Mouse (Mus musculus) MEL (cell line): ENCODE data around the gene Ptafr.

Source experiments
- BHLHE40 ChIP-seq: IDR thresholded peaks from 2 replicates; pipeline ENCODE4 v1.6.1; 2012; ENCODE audit warnings: low read depth, mild to moderate bottlenecking, inconsistent platforms, low read length, improper control_type of control experiment, borderline replicate concordance
- CHD1 ChIP-seq: IDR thresholded peaks from 2 replicates; pipeline ENCODE4 v1.6.1; 2012; ENCODE audit warnings: low read depth, mild to moderate bottlenecking, inconsistent platforms, low read length, improper control_type of control experiment
- CTCF ChIP-seq, 3 experiments: IDR thresholded peaks in 2 of 3; conservative IDR thresholded peaks in 1 of 3; 2 replicates each; pipeline ENCODE4 v1.5.1; 2011 to 2012; ENCODE audit warnings: low read length in 3 of 3, low read depth in 2 of 3, mild to moderate bottlenecking in 2 of 3, improper control_type of control experiment in 1 of 3, inconsistent platforms in 1 of 3, mixed read lengths in 1 of 3, moderate library complexity in 1 of 3; ENCODE audit not compliant: control insufficient read depth in 1 of 3, insufficient read depth in 1 of 3, poor library complexity in 1 of 3, severe bottlenecking in 1 of 3
- EP300 ChIP-seq, 2 experiments: IDR thresholded peaks; 2 replicates each; pipeline ENCODE4 v1.6.1; 2011; ENCODE audit warnings: improper control_type of control experiment in 2 of 2, low read length in 2 of 2, low read depth in 1 of 2, mild to moderate bottlenecking in 1 of 2
- GABPA ChIP-seq: IDR thresholded peaks from 2 replicates; pipeline ENCODE4 v1.6.1; 2012; ENCODE audit warnings: low read depth, mild to moderate bottlenecking, inconsistent platforms, low read length, improper control_type of control experiment, moderate library complexity
- GATA1 ChIP-seq: IDR thresholded peaks from 2 replicates; pipeline ENCODE4 v1.6.1; 2011; ENCODE audit warnings: low read depth, low read length, improper control_type of control experiment
- POLR2A ChIP-seq, 2 experiments: IDR thresholded peaks; 2 replicates each; pipeline ENCODE4 v1.6.1; 2011 to 2012; ENCODE audit warnings: low read length in 2 of 2, mild to moderate bottlenecking in 2 of 2, control low read depth in 1 of 2, improper control_type of control experiment in 1 of 2, low read depth in 1 of 2, moderate library complexity in 1 of 2; ENCODE audit not compliant: control insufficient read depth in 1 of 2, insufficient read depth in 1 of 2, poor library complexity in 1 of 2
- TAL1 ChIP-seq: IDR thresholded peaks from 2 replicates; pipeline ENCODE4 v1.6.1; 2012; ENCODE audit warnings: mild to moderate bottlenecking, inconsistent platforms, low read length, moderate library complexity, mixed read lengths
- TBP ChIP-seq: IDR thresholded peaks from 2 replicates; pipeline ENCODE4 v1.8.0; 2011; ENCODE audit warnings: low read depth, low read length, improper control_type of control experiment
- TCF12 ChIP-seq: IDR thresholded peaks from 2 replicates; pipeline ENCODE4 v1.6.1; 2014; ENCODE audit warnings: low read depth, mild to moderate bottlenecking, inconsistent platforms, low read length, improper control_type of control experiment, moderate library complexity
- USF1 ChIP-seq: IDR thresholded peaks from 2 replicates; pipeline ENCODE4 v1.6.1; 2014; ENCODE audit warnings: low read depth, mild to moderate bottlenecking, inconsistent platforms, low read length, improper control_type of control experiment, moderate library complexity
- ZC3H11A ChIP-seq: IDR thresholded peaks from 2 replicates; pipeline ENCODE4 v1.6.1; 2012; ENCODE audit warnings: low read depth, mild to moderate bottlenecking, inconsistent platforms, low read length, improper control_type of control experiment
- ZKSCAN1 ChIP-seq: IDR thresholded peaks from 2 replicates; pipeline ENCODE4 v1.6.1; 2012; ENCODE audit warnings: low read depth, mild to moderate bottlenecking, inconsistent platforms, low read length, improper control_type of control experiment, moderate library complexity
- ZNF384 ChIP-seq: IDR thresholded peaks from 2 replicates; pipeline ENCODE4 v1.6.1; 2012; ENCODE audit warnings: low read depth, mild to moderate bottlenecking, inconsistent platforms, low read length, improper control_type of control experiment

GRCm38 (mm10) chr4:132532981-132533916 lies 30.6 kb upstream of the Ptafr start, which contains the start of gene Atpif1:
- TF ChIP-seq GATA1 (peak; percentile 38; the same call in 1 of the 2 replicates), USF1 (0 out of 2 replicates have a peak, but pooled peaks have one; percentile 36), POLR2A (IDR thresholded peaks at IDR 0.05; ENCODE audit: control insufficient read depth in 1 of 2, insufficient read depth in 1 of 2, low read depth in 1 of 2, low read length in 2 of 2, poor library complexity in 1 of 2) (peak; percentile 57 to 88; a peak in 2 of 4 replicates), CTCF (IDR thresholded peaks at IDR 0.05 in 2 of 3, conservative IDR thresholded peaks at IDR 0.05 in 1 of 3; ENCODE audit: control insufficient read depth in 1 of 3, insufficient read depth in 1 of 3, low read depth in 2 of 3, low read length in 3 of 3, poor library complexity in 1 of 3, severe bottlenecking in 1 of 3) (no peak), ZKSCAN1 (no peak), TBP (peak; percentile 87), CHD1 (no peak; the same call in 1 of the 2 replicates), EP300 (IDR thresholded peaks at IDR 0.05; ENCODE audit: low read depth in 1 of 2, low read length in 2 of 2) (no peak), BHLHE40 (no peak), ZNF384 (no peak), TCF12 (no peak; the same call in 1 of the 2 replicates), TAL1 (no peak), ZC3H11A (no peak), GABPA (no peak)
